Mouse (Mus musculus) central nervous system, embryonic 18 days (tissue): ENCODE results near the gene Brd2. TPM values are rescaled to one million over a fixed set of nuclear protein-coding genes. Genes with fewer than 3 reads are reported as not detected.

ENCODE experiments used
- polyA plus RNA-seq: library from polyadenylated mRNA; depleted of rRNA; stranded (reverse); fragments of >200 nt; gene quantifications from 2 replicates; pipeline ENCODE4 v1.2.3, GENCODE M21; 2012; rRNA removed

The Brd2 gene
- 144 and 169 TPM in 2 replicates for polyA plus RNA-seq

DNA sequence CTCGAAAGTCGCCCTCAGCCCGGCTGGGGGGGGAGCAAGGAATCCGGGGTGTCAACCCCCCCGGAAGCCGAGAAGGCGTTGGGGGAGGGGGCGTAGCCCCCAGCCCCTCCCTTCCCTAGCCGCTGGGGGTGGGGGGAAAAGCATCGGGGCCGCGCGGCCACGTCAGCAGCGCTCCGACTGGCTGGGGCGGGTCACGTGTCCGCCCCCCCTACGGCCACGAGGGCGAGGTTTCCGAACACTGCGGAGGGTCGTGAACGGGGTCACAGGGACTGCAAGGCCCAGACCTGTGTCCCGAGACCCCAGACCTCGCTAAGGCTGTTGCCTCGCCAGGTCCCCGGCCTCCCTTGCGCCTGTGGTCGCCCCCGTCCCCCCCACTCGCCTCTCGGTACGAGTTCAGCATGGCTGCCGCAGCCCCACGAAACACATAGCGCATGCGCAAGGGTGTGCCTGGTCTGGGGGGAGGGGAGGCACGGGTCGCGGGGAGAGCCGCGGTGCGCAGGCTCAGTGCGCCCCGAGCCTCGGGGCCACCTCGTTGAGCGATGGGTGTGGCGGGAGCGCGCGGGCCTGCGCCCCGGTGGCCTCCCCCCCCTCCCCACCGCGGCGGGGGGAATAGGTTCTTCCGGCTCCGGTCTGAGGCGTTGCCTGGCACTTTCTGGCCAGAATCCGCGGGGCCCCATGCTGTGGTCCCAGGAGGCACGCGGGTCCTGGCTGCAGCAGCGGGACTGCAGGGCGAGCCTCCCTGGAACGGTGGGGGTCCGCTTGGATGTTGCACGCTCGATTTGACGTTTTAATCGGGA is at the start of gene Brd2:
Gene Brd2 (minus strand): TSS at position 447 of the 797 bp plus-strand sequence.

DNA sequence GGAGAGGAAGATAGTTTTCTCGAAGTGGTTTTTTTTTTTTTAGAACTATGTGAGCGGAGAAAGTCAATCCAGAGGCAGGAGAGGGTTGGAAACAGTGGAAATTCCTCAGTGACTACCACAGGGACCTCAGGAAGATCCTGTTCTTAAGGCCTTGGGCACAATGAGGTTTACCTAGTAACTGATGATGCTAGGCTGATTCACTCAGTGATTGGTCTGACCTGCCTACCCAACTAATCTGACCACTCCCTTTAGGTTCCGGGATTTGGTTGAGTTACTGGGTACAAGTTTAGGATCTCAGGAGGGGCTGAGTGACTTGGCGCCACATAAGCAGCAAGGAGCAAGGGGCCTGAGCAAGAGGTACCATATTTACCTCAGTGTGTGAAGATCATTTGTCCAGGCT is 30.5 kb upstream of the Brd2 start, which contains the start of gene H2-DMb1:
Gene H2-DMb1 (plus strand): TSS at position 150 of the 400 bp plus-strand sequence.

DNA sequence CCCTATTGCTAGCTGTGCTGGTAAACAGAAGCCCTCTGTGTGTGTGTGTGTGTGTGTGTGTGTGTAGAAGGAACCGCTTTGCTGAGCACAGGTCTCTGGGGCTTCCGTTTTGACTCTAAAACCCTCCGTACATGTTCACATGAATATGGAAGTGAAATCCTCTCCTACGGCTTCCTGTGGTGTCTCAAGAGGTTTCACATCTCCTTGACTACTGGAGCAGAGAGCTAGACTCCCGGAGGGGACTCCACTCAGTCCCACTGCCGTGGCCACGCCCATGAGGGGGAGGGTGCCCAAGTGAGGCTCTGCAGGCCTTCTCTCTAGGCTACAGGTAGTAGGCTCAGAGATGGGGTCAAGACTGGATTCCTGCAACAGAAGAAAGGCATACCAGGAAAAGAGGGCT is 20.6 kb upstream of the Brd2 start, which contains the start of gene H2-DMb2:
Gene H2-DMb2 (plus strand): TSS at position 275 of the 400 bp plus-strand sequence.

DNA sequence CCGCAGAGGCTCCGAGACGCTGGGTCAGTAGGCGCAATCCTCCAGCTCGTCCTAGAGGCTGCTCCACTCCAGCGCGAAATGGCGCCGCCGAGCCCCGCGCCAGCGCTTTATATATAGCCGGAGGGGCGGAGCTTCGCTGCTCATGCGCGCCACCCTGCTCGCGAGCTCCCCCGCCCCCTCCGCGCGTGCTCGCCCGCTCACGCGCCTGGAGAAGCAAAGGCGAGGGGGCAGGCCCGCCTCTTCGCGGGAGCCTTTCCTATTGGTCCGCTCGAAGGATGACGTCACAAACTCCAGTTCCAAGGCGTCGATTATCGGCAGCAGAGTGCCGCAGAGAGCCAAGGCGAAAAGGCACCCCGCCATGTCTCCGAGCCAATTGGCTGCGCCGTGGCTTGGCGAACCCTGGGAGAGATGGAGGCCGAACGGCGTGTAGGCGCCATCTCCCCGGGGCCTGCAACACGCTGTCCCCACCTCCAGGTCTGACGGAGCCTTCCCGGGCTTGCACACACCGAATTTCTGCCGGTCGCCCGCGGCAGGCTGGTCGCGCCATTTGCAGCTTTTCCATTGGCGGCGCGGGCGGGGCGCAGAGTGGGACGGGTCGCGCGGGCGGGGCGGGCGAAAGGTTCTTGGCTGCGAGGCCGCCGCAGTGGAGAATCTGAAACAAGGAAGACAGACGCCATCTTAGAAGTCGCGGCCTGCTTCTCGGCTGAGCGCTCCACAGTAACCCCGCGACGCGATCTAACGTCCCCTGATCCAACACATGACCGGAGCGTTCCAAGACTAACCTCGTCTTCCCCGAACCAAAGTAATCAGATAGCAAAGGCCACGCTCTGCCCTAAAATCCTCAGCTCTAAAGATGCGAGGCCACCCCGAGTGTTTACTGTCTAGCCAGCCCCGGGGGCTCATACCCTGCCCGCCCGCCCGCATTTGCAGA is 2.9 kb downstream of the Brd2 start, which contains the start of gene H2-DMa:
Gene H2-DMa (plus strand): TSS at position 293 of the 931 bp plus-strand sequence.

DNA sequence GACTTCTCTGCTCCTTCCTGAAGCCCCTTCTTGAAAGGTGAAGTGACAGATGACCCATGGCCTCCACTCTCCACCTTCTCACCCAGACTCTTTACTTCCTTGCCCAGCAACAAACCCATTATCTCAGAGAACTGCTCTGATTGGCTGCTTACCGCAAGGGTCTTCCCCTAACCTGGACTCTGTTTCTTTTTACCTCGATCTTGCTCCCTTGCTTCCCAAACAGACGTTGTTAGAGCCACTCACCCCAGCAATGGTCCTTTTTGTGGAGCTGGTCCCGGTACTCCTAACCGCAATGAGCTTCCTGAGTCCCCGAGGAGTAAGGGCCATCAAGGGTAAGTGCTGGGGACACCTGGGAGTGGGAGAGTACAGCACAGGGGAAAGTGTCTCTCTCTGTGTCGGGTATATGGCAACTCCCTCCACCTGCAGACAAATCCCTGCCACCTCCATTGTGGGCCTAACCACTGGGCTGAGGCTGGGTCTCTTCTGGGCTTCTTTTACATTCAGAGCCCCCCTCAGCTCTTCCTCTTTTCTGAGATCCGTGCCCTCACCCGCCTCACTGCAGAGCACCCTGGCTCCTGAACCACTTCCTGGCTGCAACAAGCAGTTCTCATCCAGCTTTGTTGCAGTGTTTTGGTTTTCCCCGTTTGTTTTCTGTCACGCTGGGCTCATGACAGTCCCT is 30.1 kb downstream of the Brd2 start, which contains the start of gene H2-Oa:
Gene H2-Oa (plus strand): TSS at position 144 of the 679 bp plus-strand sequence.

Other genes with a start within 250 kb of the Brd2 start
- gene Gm7029, start 248.8 kb downstream of the Brd2 start, polyA plus RNA-seq, result not detected in 2 replicates
- 12.0 and 13.5 TPM in 2 replicates for gene Kifc1, start 232.0 kb downstream of the Brd2 start, polyA plus RNA-seq
- 0.21 and 0.24 TPM in 2 replicates for gene Platr17, start 217.5 kb downstream of the Brd2 start, polyA plus RNA-seq
- 39.3 and 40.5 TPM in 2 replicates for gene Daxx, start 213.2 kb downstream of the Brd2 start, polyA plus RNA-seq
- 14.7 and 16.0 TPM in 2 replicates for gene Tapbp, start 206.7 kb downstream of the Brd2 start, polyA plus RNA-seq
- 26.4 and 28.4 TPM in 2 replicates for gene Zbtb22, start 206.7 kb downstream of the Brd2 start, polyA plus RNA-seq
- 183 and 190 TPM in 2 replicates for gene Rgl2, start 193.1 kb downstream of the Brd2 start, polyA plus RNA-seq
- gene Pfdn6, start 182.3 kb downstream of the Brd2 start, polyA plus RNA-seq, result 117 and 126 TPM in 2 replicates
- 20.5 and 22.2 TPM in 2 replicates for gene Wdr46, start 182.0 kb downstream of the Brd2 start, polyA plus RNA-seq
- 10.4 and 11.6 TPM in 2 replicates for gene B3galt4, start 171.1 kb downstream of the Brd2 start, polyA plus RNA-seq
- 58.2 and 62.1 TPM in 2 replicates for gene Vps52, start 166.8 kb downstream of the Brd2 start, polyA plus RNA-seq
- gene Rps18, start 166.6 kb downstream of the Brd2 start, polyA plus RNA-seq, result 648 and 656 TPM in 2 replicates
- gene H2-K1, start 122.3 kb downstream of the Brd2 start, polyA plus RNA-seq, result 24.0 and 24.8 TPM in 2 replicates
- gene Ring1, start 98.0 kb downstream of the Brd2 start, polyA plus RNA-seq, result 48.8 and 51.4 TPM in 2 replicates
- 98.3 and 102 TPM in 2 replicates for gene H2-Ke6, start 94.6 kb downstream of the Brd2 start, polyA plus RNA-seq
- gene Slc39a7, start 91.0 kb downstream of the Brd2 start, polyA plus RNA-seq, result 112 TPM in 2 replicates
- gene Rxrb, start 90.8 kb downstream of the Brd2 start, polyA plus RNA-seq, result 82.1 and 83.7 TPM in 2 replicates
- gene Col11a2, start 83.2 kb downstream of the Brd2 start, polyA plus RNA-seq, result 10.7 and 17.0 TPM in 2 replicates
- 0.06 and 0.19 TPM in 2 replicates for gene H2-Oa, start 30.3 kb downstream of the Brd2 start, polyA plus RNA-seq
- 15.7 and 16.4 TPM in 2 replicates for gene H2-DMa, start 3.1 kb downstream of the Brd2 start, polyA plus RNA-seq
- gene H2-DMb2, start 20.7 kb upstream of the Brd2 start, polyA plus RNA-seq, result 0.63 and 1.0 TPM in 2 replicates
- gene H2-DMb1, start 30.4 kb upstream of the Brd2 start, polyA plus RNA-seq, result 1.9 and 2.2 TPM in 2 replicates
- gene Tap1, start 64.9 kb upstream of the Brd2 start, polyA plus RNA-seq, result 4.8 and 4.9 TPM in 2 replicates
- 1.2 and 1.5 TPM in 2 replicates for gene Psmb9, start 65.1 kb upstream of the Brd2 start, polyA plus RNA-seq
- gene Psmb8, start 75.1 kb upstream of the Brd2 start, polyA plus RNA-seq, result 3.5 and 4.0 TPM in 2 replicates
- gene Tap2, start 80.9 kb upstream of the Brd2 start, polyA plus RNA-seq, result 1.9 and 2.1 TPM in 2 replicates
- 0.40 and 0.48 TPM in 2 replicates for gene H2-Ob, start 116.3 kb upstream of the Brd2 start, polyA plus RNA-seq
- 0.74 and 1.0 TPM in 2 replicates for gene H2-Ab1, start 135.1 kb upstream of the Brd2 start, polyA plus RNA-seq
- 0.34 and 0.47 TPM in 2 replicates for gene H2-Aa, start 165.2 kb upstream of the Brd2 start, polyA plus RNA-seq
- gene H2-Eb1, start 183.2 kb upstream of the Brd2 start, polyA plus RNA-seq, result 1.8 and 1.9 TPM in 2 replicates
- gene H2-Eb2, start 203.0 kb upstream of the Brd2 start, polyA plus RNA-seq, result 0.04 and 0.17 TPM in 2 replicates
- not detected in 2 replicates for gene Btnl2, start 232.2 kb upstream of the Brd2 start, polyA plus RNA-seq